Mouse (Mus musculus) kidney, adult 8-10 months (tissue): ENCODE measurements around the gene Bcl7a.

Experiments
- DNase-seq, 2 experiments: peaks; one replicate each; pipeline ENCODE4 v3.0.0; 2022

Bcl7a gene

GRCm38 (mm10) chr5:123378712-123379111 is 35.1 kb downstream of the Bcl7a start:
- DNase-seq = no peak

GRCm38 (mm10) chr5:123379504-123379931 is 35.9 kb downstream of the Bcl7a start:
- no peak for DNase-seq

- no peak for DNase-seq
Observed at GRCm38 (mm10) chr5:123381968-123382367, 38.3 kb downstream of the Bcl7a start.

- DNase-seq = no peak
Observed at GRCm38 (mm10) chr5:123382686-123383085, 39.1 kb downstream of the Bcl7a start.

GRCm38 (mm10) chr5:123388452-123388851 is 44.8 kb downstream of the Bcl7a start:
- DNase-seq = no peak

GRCm38 (mm10) chr5:123390536-123391441 is 47.2 kb downstream of the Bcl7a start:
- DNase-seq = no peak

- no peak for DNase-seq
Observed at GRCm38 (mm10) chr5:123391442-123391809, 47.8 kb downstream of the Bcl7a start.

GRCm38 (mm10) chr5:123393786-123394302 is 50.2 kb downstream of the Bcl7a start:
- DNase-seq = no peak

- peak; percentile 95 to 96 for DNase-seq
Observed at GRCm38 (mm10) chr5:123394303-123394956, 50.8 kb downstream of the Bcl7a start, which contains the start of gene Mlxip. Gene Mlxip, plus strand, starts transcription at chr5:123394798.

- DNase-seq = no peak
Observed at GRCm38 (mm10) chr5:123394957-123395881, 51.6 kb downstream of the Bcl7a start.

GRCm38 (mm10) chr5:123396901-123397464 is 53.3 kb downstream of the Bcl7a start:
- DNase-seq = no peak

GRCm38 (mm10) chr5:123397786-123398185 is 54.2 kb downstream of the Bcl7a start:
- DNase-seq = no peak

GRCm38 (mm10) chr5:123398856-123399498 is 55.3 kb downstream of the Bcl7a start:
- DNase-seq = no peak

- no peak for DNase-seq
Observed at GRCm38 (mm10) chr5:123404480-123404879, 60.8 kb downstream of the Bcl7a start.

GRCm38 (mm10) chr5:123406952-123407351 is 63.3 kb downstream of the Bcl7a start:
- no peak for DNase-seq

- DNase-seq = no peak
Observed at GRCm38 (mm10) chr5:123408176-123408575, 64.5 kb downstream of the Bcl7a start.

- DNase-seq = no peak
Observed at GRCm38 (mm10) chr5:123412193-123412592, 68.6 kb downstream of the Bcl7a start.

GRCm38 (mm10) chr5:123413866-123414363 is 70.3 kb downstream of the Bcl7a start:
- DNase-seq = no peak

GRCm38 (mm10) chr5:123416149-123416548 is 72.5 kb downstream of the Bcl7a start:
- DNase-seq = no peak

GRCm38 (mm10) chr5:123416566-123417518 is 73.2 kb downstream of the Bcl7a start:
- no peak for DNase-seq
